8 mouse cellular contexts compared by ENCODE assay signal in genomic region chr11:87109519-87110171, GRCm38 (mm10). TPM values are rescaled to one million over a fixed set of nuclear protein-coding genes. Genes with fewer than 3 reads are reported as not detected.
DNase-seq lines count a peak whose midpoint lies in the region; ATAC-seq lines count a peak whose summit lies in the region.

No protein-coding gene starts in this region.

- peak; percentile 21 for DNase-seq in cerebellum, adult 11 months
- DNase-seq in 3134 (ENCODE audit: extremely low read depth, insufficient read length, low spot score): peak; percentile 74
- peak; percentile 29 for DNase-seq in c-Kit-positive CD71-positive TER-119-positive erythroid progenitor cells, embryonic 14.5 days (ENCODE audit: low spot score)
- DNase-seq in neural tube, embryonic 10.5 days (ENCODE audit: extremely low spot score, low spot score): peak; percentile 71
- DNase-seq in frontal cortex, postnatal 25 days (ENCODE audit: low spot score in 2 of 2): no peak

- peaks cover 19% of the 10 kb centered on the region for H3K36me3 ChIP-seq in heart, embryonic 15.5 days
- H3K36me3 ChIP-seq in limb, embryonic 15.5 days: peaks cover 10% of the 10 kb centered on the region

- under 1% methylated on average over 42 of the region's 42 CpGs for WGBS in heart, embryonic 15.5 days
- WGBS in limb, embryonic 15.5 days: under 1% methylated on average over 42 of the region's 42 CpGs

- peak overlapping the region; percentile 87 for H3K9ac ChIP-seq in heart, embryonic 15.5 days
- peak overlapping the region; percentile 92 for H3K9ac ChIP-seq in limb, embryonic 15.5 days

- peak overlapping the region; percentile 90 for H3K4me3 ChIP-seq in heart, embryonic 15.5 days
- peak overlapping the region; percentile 90 for H3K4me3 ChIP-seq in limb, embryonic 15.5 days

- peaks cover 24% of the 10 kb centered on the region for H3K4me1 ChIP-seq in heart, embryonic 15.5 days (replicated peaks)
- peaks cover 4% of the 10 kb centered on the region; the same call in 1 of the 2 replicates for H3K4me1 ChIP-seq in limb, embryonic 15.5 days

- no peak for ATAC-seq in cerebellum, adult (ENCODE audit: insufficient number of reproducible peaks, low FRiP score, low TSS enrichment)
- ATAC-seq in heart, embryonic 15.5 days (replicated peaks; ENCODE audit: insufficient number of reproducible peaks, insufficient read depth, low FRiP score, low read depth): no peak
- no peak for ATAC-seq in limb, embryonic 15.5 days (ENCODE audit: insufficient number of reproducible peaks, low FRiP score, low TSS enrichment, low read depth)

- peak overlapping the region; percentile 97 for H3K27ac ChIP-seq in heart, embryonic 15.5 days
- peak overlapping the region; percentile 97 for H3K27ac ChIP-seq in limb, embryonic 15.5 days

- H3K4me2 ChIP-seq in heart, embryonic 15.5 days: peak overlapping the region; percentile 72
- H3K4me2 ChIP-seq in limb, embryonic 15.5 days: peak overlapping the region; percentile 61

- no peaks in the 10 kb centered on the region for H3K27me3 ChIP-seq in heart, embryonic 15.5 days
- H3K27me3 ChIP-seq in limb, embryonic 15.5 days: no peaks in the 10 kb centered on the region

- H3K9me3 ChIP-seq in heart, embryonic 15.5 days (replicated peaks): no peaks in the 10 kb centered on the region
- no peaks in the 10 kb centered on the region for H3K9me3 ChIP-seq in limb, embryonic 15.5 days

RNA-seq across cellular contexts. Expression of gene Ska2, which starts 0.6 kb away (rescaled TPM):
- 46.9 and 50.2 TPM in 2 replicates for polyA plus RNA-seq in heart, embryonic 15.5 days (2015; fragmentation: Nextera tagmentation; extraction: Ambion mirVana)
- polyA plus RNA-seq in limb, embryonic 15.5 days (2015; fragmentation: Nextera tagmentation; extraction: Ambion mirVana): 47.7 and 48.2 TPM in 2 replicates

RNA-seq across cellular contexts. Expression of gene Prr11, which starts 1.1 kb away (rescaled TPM):
- polyA plus RNA-seq in heart, embryonic 15.5 days (2015; fragmentation: Nextera tagmentation; extraction: Ambion mirVana): 5.0 and 6.8 TPM in 2 replicates
- polyA plus RNA-seq in limb, embryonic 15.5 days (2015; fragmentation: Nextera tagmentation; extraction: Ambion mirVana): 7.0 and 7.2 TPM in 2 replicates

RNA-seq across cellular contexts. Expression of gene Trim37, which starts 17.2 kb away (rescaled TPM):
- polyA plus RNA-seq in heart, embryonic 15.5 days (2015; fragmentation: Nextera tagmentation; extraction: Ambion mirVana): 16.4 and 19.8 TPM in 2 replicates
- 19.1 and 23.7 TPM in 2 replicates for polyA plus RNA-seq in limb, embryonic 15.5 days (2015; fragmentation: Nextera tagmentation; extraction: Ambion mirVana)

RNA-seq across cellular contexts. Expression of gene Smg8, which starts 23.1 kb away (rescaled TPM):
- polyA plus RNA-seq in heart, embryonic 15.5 days (2015; fragmentation: Nextera tagmentation; extraction: Ambion mirVana): 11.0 and 13.4 TPM in 2 replicates
- polyA plus RNA-seq in limb, embryonic 15.5 days (2015; fragmentation: Nextera tagmentation; extraction: Ambion mirVana): 18.9 and 20.0 TPM in 2 replicates

RNA-seq across cellular contexts. Expression of gene Gdpd1, which starts 35.8 kb away (rescaled TPM):
- polyA plus RNA-seq in heart, embryonic 15.5 days (2015; fragmentation: Nextera tagmentation; extraction: Ambion mirVana): 25.8 and 26.8 TPM in 2 replicates
- 20.7 and 21.7 TPM in 2 replicates for polyA plus RNA-seq in limb, embryonic 15.5 days (2015; fragmentation: Nextera tagmentation; extraction: Ambion mirVana)

Comparison
In these comparisons a context has a peak if more than half of its experiments do, and no peak if none do; other contexts are left out.
1. DNase-seq: peak in cerebellum, adult 11 months (single experiment), 3134 (single experiment), c-Kit-positive CD71-positive TER-119-positive erythroid progenitor cells, embryonic 14.5 days (single experiment) and neural tube, embryonic 10.5 days (single experiment); none in frontal cortex, postnatal 25 days (0 of 2).